ENCODE assay signal across 11 mouse cellular contexts in genomic region chr16:42947016-42947415, GRCm38 (mm10).
DNase-seq lines count a peak whose midpoint lies in the region; ATAC-seq lines count a peak whose summit lies in the region.
"Had no signal": no experiment of that assay in that cellular context is flagged by ENCODE, and none has a peak within 500 bp of the region (broad histone marks: within the 10 kb centered on the region; RNA-seq: fewer than 3 reads in every experiment).

No protein-coding gene starts in this region.

- H3K4me3 ChIP-seq in hindbrain, embryonic 11.5 days (ENCODE audit: low read depth, low read length): no peak overlapping the region
- no peak overlapping the region for H3K4me3 ChIP-seq in hindbrain, embryonic 13.5 days
- H3K4me3 ChIP-seq in neural tube, embryonic 11.5 days (ENCODE audit: low read depth, low read length): no peak overlapping the region
- no peak overlapping the region for H3K4me3 ChIP-seq in neural tube, embryonic 15.5 days (replicated peaks)
- no peak overlapping the region for H3K4me3 ChIP-seq in intestine, embryonic 16.5 days (ENCODE audit: low read length)
- H3K4me3 ChIP-seq: heart, embryonic 10.5 days; intestine, embryonic 15.5 days had no signal

- H3K4me2 ChIP-seq in hindbrain, embryonic 11.5 days (replicated peaks; ENCODE audit: low read depth, low read length): no peak overlapping the region
- no peak overlapping the region for H3K4me2 ChIP-seq in hindbrain, embryonic 13.5 days
- H3K4me2 ChIP-seq in neural tube, embryonic 11.5 days (ENCODE audit: low read depth): no peak overlapping the region
- no peak overlapping the region for H3K4me2 ChIP-seq in neural tube, embryonic 15.5 days
- no peak overlapping the region for H3K4me2 ChIP-seq in intestine, embryonic 16.5 days (ENCODE audit: low read depth, low read length)
- H3K4me2 ChIP-seq: intestine, embryonic 15.5 days; lung, embryonic 14.5 days had no signal

- no peak for ATAC-seq in hindbrain, embryonic 11.5 days (ENCODE audit: low FRiP score)
- ATAC-seq in hindbrain, embryonic 13.5 days (ENCODE audit: low FRiP score): no peak
- ATAC-seq in neural tube, embryonic 11.5 days (ENCODE audit: insufficient read depth, low FRiP score, low TSS enrichment): no peak
- ATAC-seq in neural tube, embryonic 15.5 days (ENCODE audit: low FRiP score): no peak
- no peak for ATAC-seq in megakaryocyte-erythroid progenitor cell, adult 5-6 weeks (replicated peaks; ENCODE audit: low FRiP score, low TSS enrichment, poor library complexity, severe bottlenecking)
- no peak for ATAC-seq in intestine, embryonic 16.5 days
- ATAC-seq: intestine, embryonic 15.5 days had no signal

- DNase-seq in hindbrain, embryonic 11.5 days (ENCODE audit: low spot score): peak; percentile 13
- peak; percentile 13 for DNase-seq in neural tube, embryonic 11.5 days (ENCODE audit: low spot score)
- peak; percentile 16 for DNase-seq in fibroblast of lung, adult 2 months (ENCODE audit: low read depth)
- DNase-seq in left cerebral cortex, postnatal 4 days: peak; percentile 6
- DNase-seq: lung, embryonic 14.5 days had no signal

- 30% methylated on average over 4 of the region's 4 CpGs for WGBS in hindbrain, embryonic 11.5 days
- WGBS in hindbrain, embryonic 13.5 days: 31% methylated on average over 4 of the region's 4 CpGs
- 46% methylated on average over 4 of the region's 4 CpGs for WGBS in neural tube, embryonic 11.5 days
- 27% methylated on average over 4 of the region's 4 CpGs for WGBS in neural tube, embryonic 15.5 days
- 61% methylated on average over 4 of the region's 4 CpGs for WGBS in intestine, embryonic 16.5 days

- no peak overlapping the region for H3K27ac ChIP-seq in hindbrain, embryonic 11.5 days (ENCODE audit: low read depth, low read length)
- H3K27ac ChIP-seq in hindbrain, embryonic 13.5 days: no peak overlapping the region
- no peak overlapping the region for H3K27ac ChIP-seq in neural tube, embryonic 11.5 days (ENCODE audit: low read depth, low read length)
- no peak overlapping the region for H3K27ac ChIP-seq in neural tube, embryonic 15.5 days (replicated peaks)
- H3K27ac ChIP-seq in intestine, embryonic 16.5 days (ENCODE audit: low read length): no peak overlapping the region
- H3K27ac ChIP-seq: heart, embryonic 10.5 days; intestine, embryonic 15.5 days had no signal

- H3K27me3 ChIP-seq in hindbrain, embryonic 11.5 days (ENCODE audit: control insufficient read depth, insufficient read depth, low read length): no peaks in the 10 kb centered on the region
- H3K27me3 ChIP-seq in hindbrain, embryonic 13.5 days: no peaks in the 10 kb centered on the region
- no peaks in the 10 kb centered on the region for H3K27me3 ChIP-seq in neural tube, embryonic 11.5 days (ENCODE audit: control insufficient read depth, insufficient read depth, low read length)
- H3K27me3 ChIP-seq in neural tube, embryonic 15.5 days (replicated peaks): no peaks in the 10 kb centered on the region
- no peaks in the 10 kb centered on the region for H3K27me3 ChIP-seq in intestine, embryonic 16.5 days (replicated peaks; ENCODE audit: control insufficient read depth, insufficient read depth, low read length)
- H3K27me3 ChIP-seq: intestine, embryonic 15.5 days had no signal

- intact Hi-C loops in left cerebral cortex, postnatal 4 days (cut with DNase I): no loop called here

- H3K9ac ChIP-seq in hindbrain, embryonic 11.5 days (ENCODE audit: low read depth, low read length): no peak overlapping the region
- H3K9ac ChIP-seq in hindbrain, embryonic 13.5 days: no peak overlapping the region
- H3K9ac ChIP-seq in neural tube, embryonic 11.5 days (ENCODE audit: low read length): no peak overlapping the region
- no peak overlapping the region for H3K9ac ChIP-seq in neural tube, embryonic 15.5 days (replicated peaks)
- no peak overlapping the region for H3K9ac ChIP-seq in intestine, embryonic 16.5 days (ENCODE audit: low read depth, low read length)
- H3K9ac ChIP-seq: intestine, embryonic 15.5 days; lung, embryonic 14.5 days had no signal

- no peaks in the 10 kb centered on the region for H3K4me1 ChIP-seq in hindbrain, embryonic 11.5 days (replicated peaks; ENCODE audit: control insufficient read depth, insufficient read depth, low read length)
- H3K4me1 ChIP-seq in hindbrain, embryonic 13.5 days (replicated peaks): no peaks in the 10 kb centered on the region
- no peaks in the 10 kb centered on the region for H3K4me1 ChIP-seq in neural tube, embryonic 11.5 days (ENCODE audit: control insufficient read depth, insufficient read depth, low read length)
- H3K4me1 ChIP-seq in neural tube, embryonic 15.5 days: no peaks in the 10 kb centered on the region
- H3K4me1 ChIP-seq in intestine, embryonic 16.5 days (ENCODE audit: control insufficient read depth, insufficient read depth, low read length): no peaks in the 10 kb centered on the region
- H3K4me1 ChIP-seq: heart, embryonic 10.5 days; intestine, embryonic 15.5 days had no signal

- no peaks in the 10 kb centered on the region for H3K9me3 ChIP-seq in hindbrain, embryonic 11.5 days (ENCODE audit: control insufficient read depth, low read length)
- H3K9me3 ChIP-seq in hindbrain, embryonic 13.5 days: no peaks in the 10 kb centered on the region
- H3K9me3 ChIP-seq in neural tube, embryonic 11.5 days (ENCODE audit: control insufficient read depth, low read length): no peaks in the 10 kb centered on the region
- H3K9me3 ChIP-seq in neural tube, embryonic 15.5 days (replicated peaks): no peaks in the 10 kb centered on the region
- H3K9me3 ChIP-seq in intestine, embryonic 16.5 days (ENCODE audit: control insufficient read depth, low read length): no peaks in the 10 kb centered on the region
- H3K9me3 ChIP-seq: heart, embryonic 10.5 days; intestine, embryonic 15.5 days had no signal

- no peaks in the 10 kb centered on the region for H3K36me3 ChIP-seq in hindbrain, embryonic 11.5 days (ENCODE audit: control insufficient read depth, insufficient read depth, low read length)
- H3K36me3 ChIP-seq in hindbrain, embryonic 13.5 days: no peaks in the 10 kb centered on the region
- H3K36me3 ChIP-seq in neural tube, embryonic 11.5 days (ENCODE audit: control insufficient read depth, insufficient read depth, low read length): no peaks in the 10 kb centered on the region
- no peaks in the 10 kb centered on the region for H3K36me3 ChIP-seq in neural tube, embryonic 15.5 days
- no peaks in the 10 kb centered on the region for H3K36me3 ChIP-seq in intestine, embryonic 16.5 days (ENCODE audit: control insufficient read depth, insufficient read depth, low read length)
- H3K36me3 ChIP-seq: heart, embryonic 10.5 days; intestine, embryonic 15.5 days had no signal
